Mouse (Mus musculus) hindlimb bud, embryonic 11.5 days (tissue): Measurements from ENCODE around the gene Zfp334.
A peak's percentile ranks its signal among the peaks of the same experiment; 100 is the strongest.

ENCODE experiments used
- DNase-seq: peaks from one replicate; pipeline ENCODE4 v3.0.0-alpha.2; 2012; ENCODE audit warnings: low read depth, low spot score; ENCODE audit errors: extremely low spot score

Gene Zfp334

GRCm38 (mm10) chr2:165376001-165376400 is 12.1 kb downstream of the Zfp334 start:
- no peak for DNase-seq

- no peak for DNase-seq
These were observed 12.6 kb downstream of the Zfp334 start for GRCm38 (mm10) chr2:165375478-165375877.

GRCm38 (mm10) chr2:165371066-165371465 is 17.0 kb downstream of the Zfp334 start:
- no peak for DNase-seq

GRCm38 (mm10) chr2:165370348-165370747 is 17.7 kb downstream of the Zfp334 start:
- no peak for DNase-seq

- no peak for DNase-seq
These were observed 19.6 kb downstream of the Zfp334 start, which contains the start of gene Zfp663 for GRCm38 (mm10) chr2:165368496-165368895. Zfp663 (minus strand) TSS chr2:165368729.

- no peak for DNase-seq
These were observed 20.1 kb downstream of the Zfp334 start for GRCm38 (mm10) chr2:165367868-165368439.

GRCm38 (mm10) chr2:165367047-165367520 is 21.0 kb downstream of the Zfp334 start:
- no peak for DNase-seq

GRCm38 (mm10) chr2:165364334-165365091 is 23.5 kb downstream of the Zfp334 start:
- DNase-seq = no peak

- no peak for DNase-seq
These were observed 24.8 kb downstream of the Zfp334 start for GRCm38 (mm10) chr2:165363282-165363681.

- peak; percentile 78 for DNase-seq
These were observed 27.2 kb downstream of the Zfp334 start for GRCm38 (mm10) chr2:165360861-165361260.

- DNase-seq = no peak
These were observed 36.1 kb downstream of the Zfp334 start for GRCm38 (mm10) chr2:165351828-165352513.

GRCm38 (mm10) chr2:165349466-165349865 is 38.6 kb downstream of the Zfp334 start:
- no peak for DNase-seq

- no peak for DNase-seq
These were observed 41.9 kb downstream of the Zfp334 start for GRCm38 (mm10) chr2:165346180-165346579.

GRCm38 (mm10) chr2:165337191-165337590 is 50.9 kb downstream of the Zfp334 start:
- DNase-seq = no peak

- DNase-seq = no peak
These were observed 55.3 kb downstream of the Zfp334 start for GRCm38 (mm10) chr2:165332610-165333210.

GRCm38 (mm10) chr2:165329703-165330102 is 58.4 kb downstream of the Zfp334 start:
- DNase-seq = no peak

GRCm38 (mm10) chr2:165328746-165329145 is 59.3 kb downstream of the Zfp334 start:
- DNase-seq = no peak

- no peak for DNase-seq
These were observed 60.7 kb downstream of the Zfp334 start for GRCm38 (mm10) chr2:165327386-165327785.

GRCm38 (mm10) chr2:165326304-165327190 is 61.5 kb downstream of the Zfp334 start, which contains the start of gene Elmo2:
Elmo2 (minus strand) TSS chr2:165326479.
- peak; percentile 93 for DNase-seq
